31 mouse cellular contexts compared by ENCODE assay signal in the genomic region with DNA sequence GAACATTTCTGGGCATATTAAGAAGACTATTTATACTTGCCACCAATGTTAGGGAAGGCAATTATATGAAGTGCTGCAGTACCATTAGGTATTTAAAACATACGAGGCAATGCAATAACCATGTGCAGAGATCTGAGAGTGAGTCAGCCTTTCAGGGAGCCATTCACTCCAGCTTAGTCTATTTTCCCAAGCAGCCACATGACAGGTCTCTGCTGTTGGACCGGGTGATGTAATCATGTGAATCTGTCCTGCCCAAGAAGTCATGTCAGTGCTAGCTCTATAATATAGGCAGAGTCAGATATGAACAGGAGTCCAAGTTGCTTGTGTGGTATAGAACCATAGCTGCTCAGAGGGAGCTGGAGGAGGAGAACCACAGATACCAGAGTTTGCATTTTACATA.
DNase-seq lines count a peak whose midpoint lies in the region; ATAC-seq and TF ChIP-seq lines count a peak whose summit lies in the region.
"Had no signal": no experiment of that assay in that cellular context is flagged by ENCODE, and none has a peak within 500 bp of the region (broad histone marks: within the 10 kb centered on the region; RNA-seq: fewer than 3 reads in every experiment).

No protein-coding gene starts in this region.

- no peak overlapping the region for H3K4me3 ChIP-seq in embryonic fibroblast, embryonic 13.5 days (ENCODE audit: insufficient read depth, low read length)
- no peak overlapping the region for H3K4me3 ChIP-seq in intestine, postnatal 0 days (ENCODE audit: low read depth, low read length)
- H3K4me3 ChIP-seq in kidney, embryonic 15.5 days (replicated peaks): no peak overlapping the region
- H3K4me3 ChIP-seq: embryonic facial prominence, embryonic 13.5 days; erythroblast, embryonic 14.5 days; forebrain, embryonic 13.5 days; heart, embryonic 10.5 days; heart, embryonic 15.5 days; limb, embryonic 10.5 days; limb, embryonic 15.5 days; liver, embryonic 13.5 days; midbrain, embryonic 10.5 days; midbrain, embryonic 15.5 days had no signal

- TF ChIP-seq CTCF in embryonic fibroblast, embryonic 13.5 days (IDR thresholded peaks at IDR 0.05; ENCODE audit: borderline replicate concordance, insufficient read depth, low read length): no peak
- TF ChIP-seq CTCF in intestine, postnatal 0 days (IDR thresholded peaks at IDR 0.05; ENCODE audit: low read depth): no peak

- no peak overlapping the region for H3K4me2 ChIP-seq in intestine, postnatal 0 days (replicated peaks; ENCODE audit: low read depth)
- no peak overlapping the region for H3K4me2 ChIP-seq in kidney, embryonic 15.5 days
- H3K4me2 ChIP-seq: embryonic facial prominence, embryonic 13.5 days; forebrain, embryonic 13.5 days; heart, embryonic 15.5 days; limb, embryonic 15.5 days; liver, embryonic 13.5 days; midbrain, embryonic 15.5 days had no signal

- ATAC-seq in intestine, postnatal 0 days: peak; percentile 83
- no peak for ATAC-seq in megakaryocyte, adult 5-6 weeks (ENCODE audit: poor library complexity, severe bottlenecking)
- no peak for ATAC-seq in kidney, embryonic 15.5 days (replicated peaks; ENCODE audit: low FRiP score)
- ATAC-seq: forebrain, embryonic 13.5 days; hindbrain, embryonic 16.5 days; lung, postnatal 0 days; midbrain, embryonic 15.5 days had no signal

- H3K9me3 ChIP-seq in intestine, postnatal 0 days (ENCODE audit: control insufficient read depth): no peaks in the 10 kb centered on the region
- H3K9me3 ChIP-seq in kidney, embryonic 15.5 days (replicated peaks): no peaks in the 10 kb centered on the region
- H3K9me3 ChIP-seq: embryonic facial prominence, embryonic 13.5 days; forebrain, embryonic 13.5 days; heart, embryonic 10.5 days; heart, embryonic 15.5 days; limb, embryonic 10.5 days; limb, embryonic 15.5 days; liver, embryonic 13.5 days; midbrain, embryonic 10.5 days; midbrain, embryonic 15.5 days had no signal

- H3K27ac ChIP-seq in embryonic fibroblast, embryonic 13.5 days (ENCODE audit: insufficient read depth, low read length): peak overlapping the region; percentile 56
- no peak overlapping the region for H3K27ac ChIP-seq in intestine, postnatal 0 days (ENCODE audit: low read depth, low read length)
- no peak overlapping the region for H3K27ac ChIP-seq in kidney, embryonic 15.5 days
- H3K27ac ChIP-seq: embryonic facial prominence, embryonic 13.5 days; forebrain, embryonic 13.5 days; heart, embryonic 10.5 days; heart, embryonic 15.5 days; limb, embryonic 10.5 days; limb, embryonic 15.5 days; liver, embryonic 13.5 days; midbrain, embryonic 10.5 days; midbrain, embryonic 15.5 days had no signal

- no peak overlapping the region for H3K9ac ChIP-seq in intestine, postnatal 0 days (ENCODE audit: low read depth, low read length)
- H3K9ac ChIP-seq in kidney, embryonic 15.5 days: no peak overlapping the region
- H3K9ac ChIP-seq: embryonic facial prominence, embryonic 13.5 days; forebrain, embryonic 13.5 days; heart, embryonic 15.5 days; limb, embryonic 15.5 days; liver, embryonic 13.5 days; midbrain, embryonic 15.5 days had no signal

- WGBS in intestine, postnatal 0 days: 28% methylated on average over 2 of the region's 2 CpGs
- WGBS in kidney, embryonic 15.5 days: 69% methylated on average over 2 of the region's 2 CpGs

- DNase-seq in adrenal gland, adult 2 months: peak; percentile 24
- no peak for DNase-seq in adrenal gland, postnatal 25 days
- DNase-seq in MN1 (ENCODE audit: low spot score): peak; percentile 28
- no peak for DNase-seq in left cerebral cortex, adult 18-20 months (ENCODE audit: low spot score in 2 of 2)
- DNase-seq: cerebellum, adult 9-10 months; cerebellum, postnatal 36 days; embryo, embryonic 11 days; gastrocnemius, postnatal 25 days; heart, adult 11 months; kidney, postnatal 4 days; liver, embryonic 13.5 days; lung, adult 18-20 months; right cerebral cortex, adult 18-20 months; spleen, adult 18-20 months; thymus, adult 18-20 months; thymus, postnatal 36 days had no signal

- TF ChIP-seq POLR2A in embryonic fibroblast, embryonic 13.5 days (IDR thresholded peaks at IDR 0.05; ENCODE audit: low read depth, low read length): no peak

- no peaks in the 10 kb centered on the region for H3K27me3 ChIP-seq in intestine, postnatal 0 days (replicated peaks; ENCODE audit: control insufficient read depth, insufficient read depth, low read length)
- H3K27me3 ChIP-seq in kidney, embryonic 15.5 days: no peaks in the 10 kb centered on the region
- H3K27me3 ChIP-seq: embryonic facial prominence, embryonic 13.5 days; forebrain, embryonic 13.5 days; heart, embryonic 15.5 days; limb, embryonic 15.5 days; liver, embryonic 13.5 days; midbrain, embryonic 15.5 days had no signal

- peaks cover 3% of the 10 kb centered on the region for H3K4me1 ChIP-seq in embryonic fibroblast, embryonic 13.5 days (ENCODE audit: control insufficient read depth, insufficient read depth, low read length)
- peaks cover 2% of the 10 kb centered on the region for H3K4me1 ChIP-seq in intestine, postnatal 0 days (replicated peaks; ENCODE audit: control insufficient read depth, insufficient read depth, low read length)
- 0 out of 2 replicates have a peak, but pooled peaks cover 4% of the 10 kb centered on the region for H3K4me1 ChIP-seq in kidney, embryonic 15.5 days
- H3K4me1 ChIP-seq: embryonic facial prominence, embryonic 13.5 days; heart, embryonic 10.5 days; heart, embryonic 15.5 days; limb, embryonic 10.5 days; limb, embryonic 15.5 days; liver, embryonic 13.5 days had no signal

- no peaks in the 10 kb centered on the region for H3K36me3 ChIP-seq in intestine, postnatal 0 days (ENCODE audit: control insufficient read depth, insufficient read depth)
- H3K36me3 ChIP-seq in kidney, embryonic 15.5 days: no peaks in the 10 kb centered on the region
- H3K36me3 ChIP-seq: embryonic facial prominence, embryonic 13.5 days; heart, embryonic 10.5 days; heart, embryonic 15.5 days; limb, embryonic 10.5 days; limb, embryonic 15.5 days; liver, embryonic 13.5 days; midbrain, embryonic 10.5 days; midbrain, embryonic 15.5 days had no signal

Comparison
In these comparisons a context has a peak if more than half of its experiments do, and no peak if none do; other contexts are left out.
1. DNase-seq: peak in adrenal gland, adult 2 months (single experiment) and MN1 (single experiment); none in adrenal gland, postnatal 25 days (single experiment) and left cerebral cortex, adult 18-20 months (0 of 2).